Mouse (Mus musculus): ENCODE data around the gene Lhx3. TPM values are rescaled to one million over a fixed set of nuclear protein-coding genes. Genes with fewer than 3 reads are reported as not detected.

Gene Lhx3
- polyA plus RNA-seq (2016; fragmentation: Nextera tagmentation; extraction: Ambion mirVana) = not detected in 2 replicates

- H3K9me3 ChIP-seq (replicated peaks) = peaks cover 8% of the 10 kb centered on the region
- peak; percentile 78 for ATAC-seq (ENCODE audit: insufficient number of reproducible peaks, low FRiP score)
- no peak within 1 kb of the TSS for H3K27ac ChIP-seq (ENCODE audit: poor library complexity, severe bottlenecking)
- 4% methylated on average over 19 of the region's 19 CpGs for WGBS
- H3K4me2 ChIP-seq = no peak within 1 kb of the TSS
- no peak within 1 kb of the TSS for H3K4me3 ChIP-seq
- H3K27me3 ChIP-seq (replicated peaks) = peaks cover 52% of the 10 kb centered on the region
- peaks cover 27% of the 10 kb centered on the region for H3K36me3 ChIP-seq
- H3K4me1 ChIP-seq (replicated peaks) = peaks cover 8% of the 10 kb centered on the region; the same call in 1 of the 2 replicates
- H3K9ac ChIP-seq = no peak within 1 kb of the TSS
Observed at GRCm38 (mm10) chr2:26208126-26208789, at the start of gene Lhx3. TSS of gene Lhx3 (minus strand) at chr2:26208289.

- Histone ChIP-seq H3K27ac (ENCODE audit: poor library complexity, severe bottlenecking) (no peak overlapping the region), H3K9ac (no peak overlapping the region), H3K4me1 (replicated peaks) (no peaks in the 10 kb centered on the region), H3K36me3 (no peaks in the 10 kb centered on the region), H3K27me3 (replicated peaks) (peaks cover 39% of the 10 kb centered on the region), H3K4me2 (no peak overlapping the region), H3K4me3 (no peak overlapping the region), H3K9me3 (replicated peaks) (no peaks in the 10 kb centered on the region)
- 74% methylated on average over 16 of the region's 16 CpGs for WGBS
- no peak for ATAC-seq (ENCODE audit: insufficient number of reproducible peaks, low FRiP score)
Observed at GRCm38 (mm10) chr2:26257315-26258096, 49.4 kb upstream of the Lhx3 start.

GRCm38 (mm10) chr2:26254816-26255215 lies 46.7 kb upstream of the Lhx3 start:
- 61% methylated on average over 4 of the region's 4 CpGs for WGBS
- Histone ChIP-seq H3K27ac (ENCODE audit: poor library complexity, severe bottlenecking) (no peak overlapping the region), H3K36me3 (no peaks in the 10 kb centered on the region), H3K4me3 (no peak overlapping the region), H3K9ac (no peak overlapping the region), H3K27me3 (replicated peaks) (peaks cover 39% of the 10 kb centered on the region), H3K4me1 (replicated peaks) (no peaks in the 10 kb centered on the region), H3K9me3 (replicated peaks) (no peaks in the 10 kb centered on the region), H3K4me2 (no peak overlapping the region)
- ATAC-seq (ENCODE audit: insufficient number of reproducible peaks, low FRiP score) = no peak

- Histone ChIP-seq H3K4me2 (no peak overlapping the region), H3K4me3 (no peak overlapping the region), H3K36me3 (no peaks in the 10 kb centered on the region), H3K9me3 (replicated peaks) (no peaks in the 10 kb centered on the region), H3K27ac (ENCODE audit: poor library complexity, severe bottlenecking) (no peak overlapping the region), H3K9ac (no peak overlapping the region), H3K27me3 (replicated peaks) (peaks cover 39% of the 10 kb centered on the region), H3K4me1 (replicated peaks) (no peaks in the 10 kb centered on the region)
- no peak for ATAC-seq (ENCODE audit: insufficient number of reproducible peaks, low FRiP score)
- WGBS = 57% methylated on average over 8 of the region's 8 CpGs
Observed at GRCm38 (mm10) chr2:26252514-26253206, 44.6 kb upstream of the Lhx3 start.

- Histone ChIP-seq H3K9me3 (replicated peaks) (no peaks in the 10 kb centered on the region), H3K27me3 (replicated peaks) (0 out of 2 replicates have a peak, but pooled peaks cover 3% of the 10 kb centered on the region), H3K27ac (ENCODE audit: poor library complexity, severe bottlenecking) (no peak overlapping the region), H3K4me2 (no peak overlapping the region), H3K9ac (no peak overlapping the region), H3K4me1 (replicated peaks) (no peaks in the 10 kb centered on the region), H3K4me3 (no peak overlapping the region), H3K36me3 (no peaks in the 10 kb centered on the region)
- ATAC-seq (ENCODE audit: insufficient number of reproducible peaks, low FRiP score) = no peak
- 55% methylated on average over 3 of the region's 3 CpGs for WGBS
Observed at GRCm38 (mm10) chr2:26247531-26247930, 39.4 kb upstream of the Lhx3 start.

- Histone ChIP-seq H3K36me3 (no peaks in the 10 kb centered on the region), H3K4me1 (replicated peaks) (peaks cover 6% of the 10 kb centered on the region), H3K27me3 (replicated peaks) (0 out of 2 replicates have a peak, but pooled peaks cover 3% of the 10 kb centered on the region), H3K27ac (ENCODE audit: poor library complexity, severe bottlenecking) (no peak overlapping the region), H3K4me2 (no peak overlapping the region), H3K9ac (no peak overlapping the region; the same call in 1 of the 2 replicates), H3K4me3 (no peak overlapping the region), H3K9me3 (replicated peaks) (no peaks in the 10 kb centered on the region)
- no peak for ATAC-seq (ENCODE audit: insufficient number of reproducible peaks, low FRiP score)
- 69% methylated on average over 3 of the region's 3 CpGs for WGBS
Observed at GRCm38 (mm10) chr2:26240841-26241240, 32.8 kb upstream of the Lhx3 start.

GRCm38 (mm10) chr2:26240330-26240729 lies 32.2 kb upstream of the Lhx3 start:
- no peak for ATAC-seq (ENCODE audit: insufficient number of reproducible peaks, low FRiP score)

GRCm38 (mm10) chr2:26237290-26237782 lies 29.2 kb upstream of the Lhx3 start, which contains the start of gene Qsox2:
TSS of gene Qsox2 (minus strand) at chr2:26237525.
- Histone ChIP-seq H3K36me3 (no peaks in the 10 kb centered on the region), H3K4me2 (peak within 1 kb of the TSS; percentile 95), H3K27ac (ENCODE audit: poor library complexity, severe bottlenecking) (peak within 1 kb of the TSS; percentile 20), H3K9me3 (replicated peaks) (no peaks in the 10 kb centered on the region), H3K4me1 (replicated peaks) (peaks cover 31% of the 10 kb centered on the region), H3K4me3 (peak within 1 kb of the TSS; percentile 86), H3K27me3 (replicated peaks) (no peaks in the 10 kb centered on the region), H3K9ac (peak within 1 kb of the TSS; percentile 71)
- WGBS = 3% methylated on average over 35 of the region's 36 CpGs
- ATAC-seq (ENCODE audit: insufficient number of reproducible peaks, low FRiP score) = peak; percentile 92

More at GRCm38 (mm10) chr2:26240330-26240729, 32.2 kb upstream of the Lhx3 start:
- no peak overlapping the region for H3K4me2 ChIP-seq
- H3K4me3 ChIP-seq = no peak overlapping the region
- no peaks in the 10 kb centered on the region for H3K36me3 ChIP-seq
- H3K27me3 ChIP-seq (replicated peaks) = 0 out of 2 replicates have a peak, but pooled peaks cover 3% of the 10 kb centered on the region
- H3K9me3 ChIP-seq (replicated peaks) = no peaks in the 10 kb centered on the region
- peaks cover 6% of the 10 kb centered on the region for H3K4me1 ChIP-seq (replicated peaks)
- WGBS = 63% methylated on average over 9 of the region's 9 CpGs
- H3K9ac ChIP-seq = no peak overlapping the region
- H3K27ac ChIP-seq (ENCODE audit: poor library complexity, severe bottlenecking) = no peak overlapping the region

GRCm38 (mm10) chr2:26236681-26237289 lies 28.7 kb upstream of the Lhx3 start:
- peak; percentile 63 for ATAC-seq (ENCODE audit: insufficient number of reproducible peaks, low FRiP score)
- Histone ChIP-seq H3K36me3 (no peaks in the 10 kb centered on the region), H3K27me3 (replicated peaks) (no peaks in the 10 kb centered on the region), H3K4me1 (replicated peaks) (peaks cover 35% of the 10 kb centered on the region), H3K4me3 (peak overlapping the region; percentile 86), H3K9me3 (replicated peaks) (no peaks in the 10 kb centered on the region), H3K9ac (peak overlapping the region; percentile 71), H3K4me2 (peak overlapping the region; percentile 95), H3K27ac (ENCODE audit: poor library complexity, severe bottlenecking) (peak overlapping the region; percentile 20)
- under 1% methylated on average over 49 of the region's 51 CpGs for WGBS

- no peak for ATAC-seq (ENCODE audit: insufficient number of reproducible peaks, low FRiP score)
- peaks cover 35% of the 10 kb centered on the region for H3K4me1 ChIP-seq (replicated peaks)
- WGBS = 64% methylated on average over 2 of the region's 2 CpGs
- no peaks in the 10 kb centered on the region for H3K36me3 ChIP-seq
- H3K9ac ChIP-seq = no peak overlapping the region
- no peak overlapping the region for H3K27ac ChIP-seq (ENCODE audit: poor library complexity, severe bottlenecking)
- no peaks in the 10 kb centered on the region for H3K27me3 ChIP-seq (replicated peaks)
- no peak overlapping the region for H3K4me2 ChIP-seq
- H3K4me3 ChIP-seq = no peak overlapping the region
- no peaks in the 10 kb centered on the region for H3K9me3 ChIP-seq (replicated peaks)
Observed at GRCm38 (mm10) chr2:26234771-26235170, 26.7 kb upstream of the Lhx3 start.
